Mouse (Mus musculus) monocyte, adult 59 days (primary cell): ENCODE results near the gene Kif5c. TPM values are rescaled to one million over a fixed set of nuclear protein-coding genes. Genes with fewer than 3 reads are reported as not detected.

Source experiments
- total RNA-seq, 2 experiments: library from RNA; stranded (reverse); gene quantifications; one replicate each; pipeline ENCODE4 v1.2.4; 2023

Gene Kif5c
- under 1 TPM; 0.18 to 0.37 TPM for total RNA-seq

DNA sequence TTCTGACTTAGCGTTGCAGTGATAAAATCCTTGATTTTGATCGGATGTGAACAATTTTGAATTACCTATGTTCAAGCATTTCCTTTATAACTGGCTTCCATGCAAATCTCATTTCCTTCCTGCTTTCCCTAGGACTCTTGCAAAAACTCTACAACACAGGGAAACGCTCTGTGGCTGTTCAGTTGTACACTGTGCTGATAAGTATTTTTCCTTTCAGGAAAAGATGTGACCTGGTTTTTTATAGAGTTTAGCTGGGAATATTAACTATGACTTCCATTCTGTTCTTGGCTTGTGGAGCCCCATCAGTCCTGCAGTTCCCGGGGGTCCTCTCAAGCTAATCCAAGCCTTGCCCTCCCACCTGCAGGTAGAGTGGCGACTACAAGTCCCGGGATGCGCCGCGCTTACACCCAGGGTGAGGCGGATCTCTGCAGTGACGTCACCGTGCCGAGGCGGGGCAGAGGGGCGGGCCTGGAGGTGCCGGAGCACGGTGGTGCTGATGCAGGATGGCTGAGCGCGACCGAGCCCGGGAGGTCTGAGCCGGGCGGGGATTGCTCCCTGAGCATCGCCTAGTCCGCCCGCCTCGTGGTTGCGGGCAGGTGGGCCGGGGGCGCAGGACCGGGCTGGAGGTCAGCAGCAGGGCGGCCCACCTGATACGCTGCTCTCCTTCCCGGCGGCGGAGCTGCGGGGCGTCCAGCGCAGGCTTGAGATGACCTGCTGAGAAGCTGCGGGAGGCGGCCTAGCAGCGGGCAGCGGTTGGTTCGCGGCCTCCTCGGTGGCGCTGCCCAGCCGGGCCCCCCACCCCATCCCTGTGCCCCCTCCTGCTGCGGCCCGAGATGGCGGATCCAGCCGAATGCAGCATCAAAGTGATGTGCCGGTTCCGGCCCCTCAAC, at the start of gene Kif5c:
Gene Kif5c (plus strand): TSS at position 470 of the 890 bp plus-strand sequence.

DNA sequence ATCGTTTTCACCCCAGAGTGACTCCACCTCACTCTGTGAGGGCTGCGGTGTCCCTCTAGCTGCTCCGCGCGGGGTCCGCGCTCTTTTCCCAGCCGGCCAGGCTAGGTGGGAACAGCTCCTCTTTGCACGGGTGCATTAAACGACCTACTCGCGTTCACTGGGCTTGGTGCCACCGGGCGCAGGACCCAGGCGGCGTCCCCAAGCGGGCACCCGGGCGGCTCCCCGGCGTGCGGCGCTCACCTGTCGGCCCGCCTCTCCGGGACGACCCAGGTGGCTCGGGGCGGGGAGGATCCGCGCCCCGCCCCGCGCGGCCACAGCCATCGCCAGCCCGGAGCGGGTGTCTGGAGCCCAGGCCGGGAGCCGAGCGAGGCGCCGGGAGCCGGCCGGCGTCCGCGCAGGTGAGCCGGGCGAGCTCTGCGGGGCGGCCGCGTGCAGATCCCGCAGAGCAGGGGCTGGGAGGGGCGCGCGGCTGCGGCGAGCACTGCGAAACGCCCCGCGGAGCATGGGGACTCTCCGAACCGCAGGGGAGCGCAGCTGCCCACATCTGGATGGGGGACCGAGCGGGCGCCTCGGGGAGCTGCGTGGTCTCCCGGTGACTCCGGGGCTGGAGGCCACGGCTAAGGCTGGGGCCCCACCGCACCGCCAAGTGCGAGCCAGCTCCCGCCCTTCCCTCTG, 168.4 kb downstream of the Kif5c start, which contains the start of gene Lypd6b:
Gene Lypd6b (plus strand): TSS at position 313 of the 675 bp plus-strand sequence.

Other genes with a start within 250 kb of the Kif5c start
- 10 to 100 TPM; 38.5 to 40.1 TPM for gene Epc2, start 167.8 kb upstream of the Kif5c start, total RNA-seq
- 1 to 10 TPM in 1 of 2 experiments, under 1 TPM in 1; 0.97 to 1.6 TPM for gene Lypd6b, start 168.4 kb downstream of the Kif5c start, total RNA-seq